Mouse (Mus musculus) hindbrain, embryonic 13.5 days (tissue): ENCODE measurements around the gene Rasl10b. TPM values are rescaled to one million over a fixed set of nuclear protein-coding genes. Genes with fewer than 3 reads are reported as not detected.

Source experiments
- ATAC-seq: fragments of 200-750 bp; cut with Nextera tagmentation; 2 replicates; pipeline ENCODE4 v1.8.0; 2017; ENCODE audit warnings: moderate TSS enrichment; ENCODE audit not compliant: low FRiP score
- H3K27ac ChIP-seq: fragments of 300-500 bp; sonication (generic); 2 replicates; pipeline ENCODE4 v1.5.1; 2015; ENCODE audit warnings: inconsistent platforms, mild to moderate bottlenecking, moderate library complexity
- H3K27me3 ChIP-seq: fragments of 300-500 bp; sonication (generic); 2 replicates; pipeline ENCODE4 v1.6.1; 2015; ENCODE audit warnings: mild to moderate bottlenecking, inconsistent platforms
- H3K36me3 ChIP-seq: fragments of 300-500 bp; sonication (generic); 2 replicates; pipeline ENCODE4 v1.6.1; 2015; ENCODE audit warnings: mild to moderate bottlenecking, inconsistent platforms
- H3K4me1 ChIP-seq: fragments of 300-500 bp; sonication (generic); replicated peaks from 2 replicates; pipeline ENCODE4 v1.6.1; 2015; ENCODE audit warnings: inconsistent platforms
- H3K4me2 ChIP-seq: fragments of 300-500 bp; sonication (generic); 2 replicates; pipeline ENCODE4 v1.6.1; 2015; ENCODE audit warnings: inconsistent platforms, mild to moderate bottlenecking, moderate library complexity
- H3K4me3 ChIP-seq: fragments of 300-500 bp; sonication (generic); 2 replicates; pipeline ENCODE4 v1.5.1; 2015; ENCODE audit warnings: mild to moderate bottlenecking, inconsistent platforms
- H3K9ac ChIP-seq: fragments of 300-500 bp; sonication (generic); 2 replicates; pipeline ENCODE4 v1.6.1; 2015; ENCODE audit warnings: mild to moderate bottlenecking, inconsistent platforms
- H3K9me3 ChIP-seq: fragments of 300-500 bp; sonication (generic); 2 replicates; pipeline ENCODE4 v1.6.1; 2016; ENCODE audit warnings: inconsistent platforms
- WGBS: fragments of 180-500 bp; shearing (Covaris S2); methylation state at CpG from one replicate; pipeline ENCODE4 v1.1.7; 2015; 5-methylcytosine and 5-hydroxymethylcytosine counted together
- polyA plus RNA-seq: library from polyadenylated mRNA; unstranded; fragments of >200 nt; fragmentation: Nextera tagmentation; extraction: Ambion mirVana; gene quantifications from 2 replicates; pipeline ENCODE4 v1.2.1, GENCODE M21; 2015

Gene Rasl10b
- polyA plus RNA-seq, 1 experiment from 2014 or later = 22.2 TPM

GRCm38 (mm10) chr11:83408242-83408641 is 695 bp upstream of the Rasl10b start:
- Histone ChIP-seq H3K27ac (no peak overlapping the region), H3K9ac (no peak overlapping the region), H3K4me1 (peaks cover 31% of the 10 kb centered on the region), H3K4me3 (no peak overlapping the region), H3K27me3 (no peaks in the 10 kb centered on the region), H3K36me3 (peaks cover 14% of the 10 kb centered on the region), H3K4me2 (no peak overlapping the region), H3K9me3 (no peaks in the 10 kb centered on the region)
- no peak for ATAC-seq
- 36% methylated on average over 8 of the region's 8 CpGs for WGBS

GRCm38 (mm10) chr11:83409792-83410291 is 905 bp downstream of the Rasl10b start:
- 0% methylated on average over 26 of the region's 40 CpGs for WGBS
- Histone ChIP-seq H3K27ac (peak overlapping the region; percentile 70), H3K27me3 (no peaks in the 10 kb centered on the region), H3K9me3 (no peaks in the 10 kb centered on the region), H3K4me2 (peak overlapping the region; percentile 78), H3K36me3 (no peaks in the 10 kb centered on the region; the same call in 1 of the 2 replicates), H3K4me3 (peak overlapping the region; percentile 91), H3K4me1 (peaks cover 31% of the 10 kb centered on the region), H3K9ac (peak overlapping the region; percentile 96)
- peak; percentile 71 for ATAC-seq

DNA sequence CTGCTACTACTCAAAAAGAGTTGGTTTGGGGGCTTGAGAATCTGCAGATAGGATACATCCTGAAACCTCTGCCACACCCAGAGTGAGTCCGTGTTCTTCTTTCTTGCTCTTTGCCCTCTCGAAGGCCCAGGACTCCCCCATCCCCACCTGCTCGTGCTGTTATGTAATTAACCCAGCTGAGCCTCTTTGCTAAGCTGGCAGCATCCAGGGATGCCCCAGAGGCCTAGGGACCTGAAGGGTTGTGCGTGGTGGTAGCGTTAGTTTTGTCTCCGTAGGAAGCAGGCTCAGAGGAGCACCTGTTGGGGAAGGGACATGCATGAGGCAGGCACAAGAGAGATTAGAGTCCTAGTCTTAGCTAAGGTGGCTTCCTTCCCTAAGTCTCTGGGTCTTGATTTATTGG is 1.6 kb downstream of the Rasl10b start:
- WGBS = 17% methylated on average over 6 of the region's 6 CpGs
- no peaks in the 10 kb centered on the region for H3K27me3 ChIP-seq
- peak overlapping the region; percentile 78 for H3K4me2 ChIP-seq
- 0 out of 2 replicates have a peak, but pooled peaks have one; percentile 9 for ATAC-seq
- no peak overlapping the region for H3K27ac ChIP-seq
- H3K9me3 ChIP-seq = no peaks in the 10 kb centered on the region
- H3K4me3 ChIP-seq = peak overlapping the region; percentile 91
- peak overlapping the region; percentile 96 for H3K9ac ChIP-seq
- H3K36me3 ChIP-seq = no peaks in the 10 kb centered on the region; the same call in 1 of the 2 replicates
- H3K4me1 ChIP-seq = peaks cover 31% of the 10 kb centered on the region

DNA sequence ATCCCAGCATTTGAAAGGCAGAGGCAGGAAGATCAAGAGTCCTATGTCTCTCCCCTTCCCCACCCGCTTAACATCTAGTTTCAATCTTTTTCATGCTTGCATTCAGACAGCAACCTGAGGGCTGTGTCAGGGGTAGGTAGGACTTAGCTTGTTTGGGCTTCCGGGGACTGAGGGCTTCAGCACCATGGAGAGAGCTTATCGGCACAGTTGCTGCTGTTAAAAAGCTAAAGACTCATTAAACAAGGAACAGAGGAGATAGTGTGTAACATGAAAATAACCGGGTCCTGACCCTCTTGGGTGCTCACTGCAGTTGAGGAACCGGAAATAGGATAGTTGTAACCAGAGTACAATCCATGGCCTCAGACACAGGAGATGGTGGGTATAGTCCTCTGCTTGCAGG is 8.1 kb downstream of the Rasl10b start:
- ATAC-seq = no peak
- peaks cover 53% of the 10 kb centered on the region for H3K27me3 ChIP-seq

GRCm38 (mm10) chr11:83417708-83418107 is 8.8 kb downstream of the Rasl10b start:
- ATAC-seq = no peak
- H3K4me2 ChIP-seq = no peak overlapping the region
- no peaks in the 10 kb centered on the region; the same call in 1 of the 2 replicates for H3K36me3 ChIP-seq
- H3K27me3 ChIP-seq = peaks cover 57% of the 10 kb centered on the region
- no peak overlapping the region for H3K4me3 ChIP-seq
- H3K9ac ChIP-seq = no peak overlapping the region
- peaks cover 16% of the 10 kb centered on the region for H3K4me1 ChIP-seq
- no peak overlapping the region for H3K27ac ChIP-seq
- WGBS = 86% methylated on average over 7 of the region's 7 CpGs
- H3K9me3 ChIP-seq = no peaks in the 10 kb centered on the region

More for the DNA sequence above, 8.1 kb downstream of the Rasl10b start:
- Histone ChIP-seq H3K9ac (no peak overlapping the region), H3K4me1 (peaks cover 19% of the 10 kb centered on the region), H3K27ac (no peak overlapping the region), H3K4me3 (no peak overlapping the region), H3K36me3 (no peaks in the 10 kb centered on the region; the same call in 1 of the 2 replicates), H3K4me2 (no peak overlapping the region), H3K9me3 (no peaks in the 10 kb centered on the region)
- WGBS = 23% methylated on average over 5 of the region's 5 CpGs

DNA sequence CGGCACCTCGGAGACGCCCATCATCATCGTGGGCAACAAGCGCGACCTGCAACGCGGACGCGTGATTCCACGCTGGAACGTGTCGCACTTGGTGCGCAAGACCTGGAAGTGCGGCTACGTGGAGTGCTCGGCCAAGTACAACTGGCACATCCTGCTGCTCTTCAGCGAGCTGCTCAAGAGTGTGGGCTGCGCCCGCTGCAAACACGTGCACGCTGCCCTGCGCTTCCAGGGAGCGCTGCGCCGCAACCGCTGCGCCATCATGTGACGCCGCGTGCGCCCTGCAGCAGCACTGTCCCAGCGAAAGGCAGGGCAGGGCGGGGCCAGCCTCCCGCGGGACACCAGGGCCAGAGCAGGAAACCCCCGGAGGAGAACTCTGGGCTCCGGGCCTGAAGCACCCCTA is 9.6 kb downstream of the Rasl10b start:
- Histone ChIP-seq H3K9ac (peak overlapping the region; percentile 43; the same call in 1 of the 2 replicates), H3K27me3 (peaks cover 57% of the 10 kb centered on the region), H3K4me3 (peak overlapping the region; percentile 18; the same call in 1 of the 2 replicates), H3K27ac (no peak overlapping the region), H3K4me2 (peak overlapping the region; percentile 48), H3K36me3 (no peaks in the 10 kb centered on the region), H3K4me1 (peaks cover 16% of the 10 kb centered on the region), H3K9me3 (no peaks in the 10 kb centered on the region)
- WGBS = 6% methylated on average over 38 of the region's 38 CpGs
- peak; percentile 65 for ATAC-seq

DNA sequence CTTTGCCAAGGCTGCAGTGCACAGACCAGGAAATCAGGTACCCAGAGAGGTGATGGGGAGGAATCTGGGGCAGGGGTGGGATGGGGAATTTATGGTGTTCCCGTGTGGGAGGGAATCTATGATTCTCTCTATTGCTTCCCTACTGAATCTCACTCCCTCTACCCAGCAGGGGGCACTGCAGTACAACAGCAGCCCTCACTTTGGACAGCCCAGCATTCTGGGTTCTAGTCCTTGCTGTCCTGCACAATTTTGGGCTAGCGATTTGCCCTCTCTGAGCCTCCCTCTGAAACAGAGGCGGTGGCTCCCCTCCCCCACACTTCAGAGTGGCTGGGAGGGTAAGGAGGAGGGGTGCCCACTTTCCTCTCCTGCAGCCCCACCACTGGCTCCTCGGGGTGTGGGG is 11.4 kb downstream of the Rasl10b start:
- H3K4me3 ChIP-seq = no peak overlapping the region
- no peaks in the 10 kb centered on the region for H3K9me3 ChIP-seq
- H3K27ac ChIP-seq = no peak overlapping the region
- no peaks in the 10 kb centered on the region for H3K36me3 ChIP-seq
- no peak overlapping the region for H3K9ac ChIP-seq
- peaks cover 16% of the 10 kb centered on the region for H3K4me1 ChIP-seq
- 43% methylated on average over 4 of the region's 4 CpGs for WGBS
- ATAC-seq = no peak
- peaks cover 61% of the 10 kb centered on the region for H3K27me3 ChIP-seq
- no peak overlapping the region for H3K4me2 ChIP-seq

- H3K4me1 ChIP-seq = peaks cover 16% of the 10 kb centered on the region
- no peak overlapping the region for H3K4me3 ChIP-seq
- ATAC-seq = no peak
- 7% methylated on average over 9 of the region's 9 CpGs for WGBS
- H3K9ac ChIP-seq = no peak overlapping the region
- no peak overlapping the region for H3K27ac ChIP-seq
- H3K36me3 ChIP-seq = no peaks in the 10 kb centered on the region
- H3K9me3 ChIP-seq = no peaks in the 10 kb centered on the region
- no peak overlapping the region for H3K4me2 ChIP-seq
- H3K27me3 ChIP-seq = peaks cover 70% of the 10 kb centered on the region
These were observed 12.4 kb downstream of the Rasl10b start for GRCm38 (mm10) chr11:83421305-83421704.

DNA sequence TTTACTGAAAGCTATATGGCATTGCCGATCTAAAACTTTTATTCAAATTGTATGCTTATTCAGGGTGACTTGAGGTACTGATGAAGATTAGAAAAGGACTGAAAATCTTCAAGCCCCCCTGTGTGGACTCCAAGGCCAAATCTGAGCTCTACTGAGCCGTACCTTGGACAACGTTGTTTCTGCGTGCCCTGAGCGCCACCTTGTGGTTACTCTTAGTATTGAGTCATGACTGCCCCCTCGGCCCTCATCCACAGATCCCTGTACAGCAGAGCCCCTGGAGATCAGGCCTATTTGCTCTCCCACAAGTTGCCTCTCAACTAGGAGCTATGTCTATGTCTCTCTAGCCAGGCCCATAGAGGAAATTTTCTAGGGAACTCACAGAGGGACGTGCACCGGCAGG is 15.7 kb downstream of the Rasl10b start:
- peak; percentile 46 for ATAC-seq
- WGBS = 8% methylated on average over 8 of the region's 8 CpGs
- peaks cover 75% of the 10 kb centered on the region for H3K27me3 ChIP-seq
- no peak overlapping the region for H3K27ac ChIP-seq
- no peaks in the 10 kb centered on the region for H3K36me3 ChIP-seq
- no peak overlapping the region for H3K4me3 ChIP-seq
- H3K9ac ChIP-seq = no peak overlapping the region
- H3K4me1 ChIP-seq = no peaks in the 10 kb centered on the region
- no peak overlapping the region for H3K4me2 ChIP-seq
- H3K9me3 ChIP-seq = no peaks in the 10 kb centered on the region

DNA sequence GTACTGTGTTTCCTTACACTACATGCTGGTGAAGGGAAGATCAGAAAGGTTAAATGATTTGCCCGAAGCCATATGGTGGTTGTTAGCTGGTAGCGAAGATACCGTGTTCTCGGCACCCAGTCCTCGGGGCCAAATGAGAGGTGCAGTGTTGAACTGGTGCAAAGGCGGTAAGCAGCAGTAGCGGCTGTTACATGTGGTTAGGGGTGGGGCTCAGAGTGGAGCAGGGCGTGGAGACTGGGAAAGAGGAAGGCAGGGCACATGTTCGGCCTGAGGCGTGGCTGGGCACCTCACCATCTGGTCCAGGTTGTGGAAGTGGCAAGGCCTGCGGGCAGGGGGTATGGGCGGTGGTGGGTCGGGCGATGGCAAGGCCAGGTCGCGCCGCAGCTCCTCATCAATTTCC is 18.0 kb downstream of the Rasl10b start:
- ATAC-seq = no peak

GRCm38 (mm10) chr11:83429355-83429754 is 20.4 kb downstream of the Rasl10b start, which contains the start of gene Gas2l2:
TSS of gene Gas2l2 (minus strand) at chr11:83429455.
- H3K27me3 ChIP-seq = peaks cover 55% of the 10 kb centered on the region
- no peak within 1 kb of the TSS for H3K27ac ChIP-seq
- WGBS = 55% methylated on average over 5 of the region's 5 CpGs
- H3K4me2 ChIP-seq = peak within 1 kb of the TSS; percentile 15; the same call in 1 of the 2 replicates
- no peaks in the 10 kb centered on the region for H3K9me3 ChIP-seq
- no peak for ATAC-seq
- H3K4me3 ChIP-seq = no peak within 1 kb of the TSS
- H3K4me1 ChIP-seq = no peaks in the 10 kb centered on the region
- H3K36me3 ChIP-seq = no peaks in the 10 kb centered on the region
- H3K9ac ChIP-seq = no peak within 1 kb of the TSS

More for the DNA sequence above, 18.0 kb downstream of the Rasl10b start:
- H3K4me3 ChIP-seq = peak overlapping the region; percentile 8
- 49% methylated on average over 17 of the region's 17 CpGs for WGBS
- no peaks in the 10 kb centered on the region for H3K4me1 ChIP-seq
- H3K9ac ChIP-seq = peak overlapping the region; percentile 29; the same call in 1 of the 2 replicates
- H3K4me2 ChIP-seq = 0 out of 2 replicates have a peak overlapping the region, but pooled peaks have one; percentile 17
- no peaks in the 10 kb centered on the region for H3K9me3 ChIP-seq
- H3K27me3 ChIP-seq = peaks cover 57% of the 10 kb centered on the region
- no peaks in the 10 kb centered on the region for H3K36me3 ChIP-seq
- H3K27ac ChIP-seq = no peak overlapping the region

- no peaks in the 10 kb centered on the region for H3K36me3 ChIP-seq
- H3K27me3 ChIP-seq = peaks cover 37% of the 10 kb centered on the region
- H3K4me1 ChIP-seq = no peaks in the 10 kb centered on the region
- H3K27ac ChIP-seq = no peak overlapping the region
- H3K9me3 ChIP-seq = no peaks in the 10 kb centered on the region
- no peak overlapping the region for H3K4me2 ChIP-seq
- H3K9ac ChIP-seq = no peak overlapping the region
- no peak overlapping the region for H3K4me3 ChIP-seq
- no peak for ATAC-seq
- 83% methylated on average over 2 of the region's 2 CpGs for WGBS
These were observed 23.6 kb downstream of the Rasl10b start for GRCm38 (mm10) chr11:83432533-83432932.

DNA sequence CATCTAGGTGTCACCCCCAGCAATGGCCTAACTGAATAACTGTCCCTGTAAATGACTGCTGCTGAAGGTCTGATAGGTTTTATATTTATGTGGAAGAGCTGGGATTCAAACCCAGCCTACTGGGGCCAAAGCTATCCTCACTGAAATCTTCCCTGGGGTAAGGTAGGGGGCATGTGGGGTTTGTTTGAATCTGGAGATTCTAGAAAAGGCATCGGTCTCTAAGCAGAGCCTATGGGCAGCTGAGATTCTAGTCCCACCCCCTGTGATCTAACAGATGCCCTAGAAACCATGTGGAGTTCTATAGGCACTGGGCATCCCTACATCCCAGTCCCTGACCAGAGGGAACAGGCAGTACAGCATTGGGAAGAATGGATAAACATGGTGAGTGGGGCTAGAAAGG is 28.4 kb downstream of the Rasl10b start, which contains the start of gene 1700020L24Rik:
1700020L24Rik (plus strand) TSS at position 301 of the 400 bp plus-strand sequence.
- Histone ChIP-seq H3K9ac (no peak within 1 kb of the TSS), H3K27me3 (peaks cover 36% of the 10 kb centered on the region)

More for the DNA sequence above, 28.4 kb downstream of the Rasl10b start, which contains the start of gene 1700020L24Rik:
- Histone ChIP-seq H3K9me3 (no peaks in the 10 kb centered on the region), H3K4me3 (no peak within 1 kb of the TSS), H3K36me3 (no peaks in the 10 kb centered on the region), H3K4me2 (no peak within 1 kb of the TSS), H3K27ac (no peak within 1 kb of the TSS), H3K4me1 (peaks cover 8% of the 10 kb centered on the region)
- 89% methylated on average over 1 of the region's 1 CpGs for WGBS
- ATAC-seq = no peak
